Mouse (Mus musculus): Measurements from ENCODE around the gene Dip2c. TPM values are rescaled to one million over a fixed set of nuclear protein-coding genes. Genes with fewer than 3 reads are reported as not detected.

Gene Dip2c
- polyA plus RNA-seq, 1 experiment from 2014 or later, result 2.3 TPM

DNA sequence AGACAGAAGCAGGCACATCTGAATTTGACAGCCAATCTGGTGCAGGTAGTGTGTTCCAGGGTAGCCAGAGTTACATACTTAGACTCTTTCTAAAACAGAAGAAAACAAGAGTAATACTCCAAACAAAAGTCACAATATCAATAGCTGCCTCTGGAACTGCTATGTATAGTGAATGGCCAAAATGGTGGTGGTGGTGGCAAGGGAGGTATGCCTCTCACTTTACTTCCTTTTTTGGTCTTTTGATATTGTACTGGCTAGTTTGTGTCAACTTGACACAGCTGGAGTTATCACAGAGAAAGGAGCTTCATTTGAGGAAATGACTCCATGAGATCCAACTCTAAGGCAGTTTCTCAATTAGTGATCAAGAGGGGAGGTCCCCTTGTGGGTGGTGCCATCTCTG, 148.1 kb downstream of the Dip2c start:
- H3K9ac ChIP-seq (ENCODE audit: low read depth, low read length), result no peak overlapping the region
- H3K4me1 ChIP-seq (ENCODE audit: control insufficient read depth, insufficient read depth, low read length), result no peaks in the 10 kb centered on the region
- no peaks in the 10 kb centered on the region for H3K9me3 ChIP-seq (ENCODE audit: control insufficient read depth, low read length)
- no peak overlapping the region for H3K27ac ChIP-seq (ENCODE audit: low read length)
- no peaks in the 10 kb centered on the region for H3K27me3 ChIP-seq (replicated peaks; ENCODE audit: control insufficient read depth, insufficient read depth, low read length)
- no peak overlapping the region for H3K4me3 ChIP-seq (ENCODE audit: low read length)
- H3K36me3 ChIP-seq (ENCODE audit: control insufficient read depth, insufficient read depth, low read length), result no peaks in the 10 kb centered on the region
- no peak for ATAC-seq
- no peak overlapping the region for H3K4me2 ChIP-seq (ENCODE audit: low read depth, low read length)

DNA sequence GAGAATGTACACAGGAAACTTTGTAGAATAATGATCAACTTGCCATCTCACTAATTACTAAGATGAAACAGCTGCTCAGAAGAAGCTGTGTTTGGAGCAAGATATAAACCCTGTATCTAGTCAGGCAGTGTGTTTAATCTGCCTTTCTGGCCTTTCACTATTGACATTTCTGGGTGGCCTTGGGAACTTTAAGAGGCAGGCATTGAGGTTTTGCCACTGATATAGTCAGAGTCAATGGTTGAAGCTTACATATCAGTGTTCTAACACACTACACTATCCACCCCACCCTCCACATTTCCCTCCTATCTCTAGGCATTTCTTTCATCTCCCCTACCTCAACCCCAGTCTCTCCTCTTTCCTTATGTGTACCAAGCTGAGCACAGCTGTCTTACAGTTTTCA, 149.9 kb downstream of the Dip2c start:
- H3K36me3 ChIP-seq (ENCODE audit: control insufficient read depth, insufficient read depth, low read length), result no peaks in the 10 kb centered on the region
- H3K9ac ChIP-seq (ENCODE audit: low read depth, low read length), result no peak overlapping the region
- H3K27me3 ChIP-seq (replicated peaks; ENCODE audit: control insufficient read depth, insufficient read depth, low read length), result no peaks in the 10 kb centered on the region
- H3K4me3 ChIP-seq (ENCODE audit: low read length), result no peak overlapping the region
- H3K9me3 ChIP-seq (ENCODE audit: control insufficient read depth, low read length), result no peaks in the 10 kb centered on the region
- no peak for ATAC-seq
- no peaks in the 10 kb centered on the region for H3K4me1 ChIP-seq (ENCODE audit: control insufficient read depth, insufficient read depth, low read length)
- no peak overlapping the region for H3K4me2 ChIP-seq (ENCODE audit: low read depth, low read length)
- H3K27ac ChIP-seq (ENCODE audit: low read length), result no peak overlapping the region

DNA sequence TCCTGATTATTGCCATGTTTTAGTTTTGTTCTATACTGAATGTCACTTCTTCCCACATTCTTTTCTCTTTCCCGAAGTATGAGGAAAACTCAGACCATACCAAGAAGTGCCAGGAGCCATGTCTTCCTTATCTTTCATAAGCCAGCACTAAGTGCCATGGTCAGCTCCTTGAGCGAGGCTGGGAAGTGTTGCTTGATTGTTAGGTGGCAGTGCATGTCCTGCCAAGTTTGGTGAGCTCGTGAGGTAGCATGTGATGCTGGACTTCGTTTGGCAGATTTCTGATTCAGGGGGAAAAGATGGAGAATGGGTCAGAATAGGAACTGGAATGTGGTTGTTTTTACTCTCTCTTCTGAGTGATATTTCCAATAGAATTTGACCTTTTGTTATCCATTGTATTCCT, 150.5 kb downstream of the Dip2c start:
- Histone ChIP-seq H3K9ac (ENCODE audit: low read depth, low read length) (no peak overlapping the region), H3K4me3 (ENCODE audit: low read length) (no peak overlapping the region), H3K36me3 (ENCODE audit: control insufficient read depth, insufficient read depth, low read length) (no peaks in the 10 kb centered on the region), H3K4me1 (ENCODE audit: control insufficient read depth, insufficient read depth, low read length) (no peaks in the 10 kb centered on the region), H3K27ac (ENCODE audit: low read length) (no peak overlapping the region), H3K9me3 (ENCODE audit: control insufficient read depth, low read length) (no peaks in the 10 kb centered on the region), H3K4me2 (ENCODE audit: low read depth, low read length) (no peak overlapping the region), H3K27me3 (replicated peaks; ENCODE audit: control insufficient read depth, insufficient read depth, low read length) (no peaks in the 10 kb centered on the region)
- ATAC-seq, result no peak
- WGBS, result 69% methylated on average over 4 of the region's 4 CpGs

DNA sequence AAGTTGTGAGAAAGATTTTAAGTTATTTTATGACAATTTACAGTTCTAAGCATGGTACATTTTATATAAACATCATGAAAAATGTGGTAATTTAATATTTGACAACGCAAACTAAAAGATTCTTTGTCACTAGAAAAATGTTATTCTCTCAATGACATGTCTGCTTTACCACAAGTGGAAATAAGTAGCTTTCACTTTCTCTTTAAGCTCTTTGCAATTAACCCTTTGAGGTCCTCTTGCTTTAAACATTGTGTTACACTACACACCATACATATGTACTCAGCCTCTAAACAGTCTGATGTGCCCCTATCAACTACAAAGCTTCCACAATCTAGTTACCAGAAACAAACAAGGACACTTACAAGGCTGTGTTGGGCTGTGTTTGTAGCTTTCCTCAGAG, 153.6 kb downstream of the Dip2c start:
- no peaks in the 10 kb centered on the region for H3K9me3 ChIP-seq (ENCODE audit: control insufficient read depth, low read length)
- no peaks in the 10 kb centered on the region for H3K4me1 ChIP-seq (ENCODE audit: control insufficient read depth, insufficient read depth, low read length)
- no peaks in the 10 kb centered on the region for H3K27me3 ChIP-seq (replicated peaks; ENCODE audit: control insufficient read depth, insufficient read depth, low read length)
- 64% methylated on average over 1 of the region's 1 CpGs for WGBS
- no peak for ATAC-seq
- H3K36me3 ChIP-seq (ENCODE audit: control insufficient read depth, insufficient read depth, low read length), result no peaks in the 10 kb centered on the region
- H3K4me3 ChIP-seq (ENCODE audit: low read length), result no peak overlapping the region
- no peak overlapping the region for H3K27ac ChIP-seq (ENCODE audit: low read length)
- no peak overlapping the region for H3K4me2 ChIP-seq (ENCODE audit: low read depth, low read length)
- H3K9ac ChIP-seq (ENCODE audit: low read depth, low read length), result no peak overlapping the region

DNA sequence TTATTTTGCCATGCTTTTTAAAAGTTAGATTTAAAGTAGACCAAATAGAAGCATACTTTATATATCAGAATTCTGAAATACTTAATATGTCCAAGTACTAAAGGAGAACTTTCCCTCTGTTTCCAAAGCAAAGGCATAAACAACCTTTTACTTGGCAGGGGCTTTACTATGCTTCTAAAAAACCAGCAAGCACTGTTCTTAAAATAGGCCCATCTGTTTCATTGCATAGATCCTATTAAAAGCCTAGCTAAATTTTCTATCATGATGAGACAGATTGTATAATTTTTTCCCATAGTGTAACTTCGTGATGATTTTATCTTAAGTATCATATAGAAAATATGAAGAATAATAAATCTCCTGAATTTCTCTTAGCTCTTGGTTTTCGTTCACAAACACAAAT, 154.4 kb downstream of the Dip2c start:
- Histone ChIP-seq H3K36me3 (ENCODE audit: control insufficient read depth, insufficient read depth, low read length) (no peaks in the 10 kb centered on the region), H3K4me1 (ENCODE audit: control insufficient read depth, insufficient read depth, low read length) (no peaks in the 10 kb centered on the region), H3K9me3 (ENCODE audit: control insufficient read depth, low read length) (no peaks in the 10 kb centered on the region), H3K27ac (ENCODE audit: low read length) (no peak overlapping the region), H3K4me3 (ENCODE audit: low read length) (no peak overlapping the region), H3K4me2 (ENCODE audit: low read depth, low read length) (no peak overlapping the region), H3K9ac (ENCODE audit: low read depth, low read length) (no peak overlapping the region), H3K27me3 (replicated peaks; ENCODE audit: control insufficient read depth, insufficient read depth, low read length) (no peaks in the 10 kb centered on the region)
- 76% methylated on average over 2 of the region's 2 CpGs for WGBS
- ATAC-seq, result no peak

DNA sequence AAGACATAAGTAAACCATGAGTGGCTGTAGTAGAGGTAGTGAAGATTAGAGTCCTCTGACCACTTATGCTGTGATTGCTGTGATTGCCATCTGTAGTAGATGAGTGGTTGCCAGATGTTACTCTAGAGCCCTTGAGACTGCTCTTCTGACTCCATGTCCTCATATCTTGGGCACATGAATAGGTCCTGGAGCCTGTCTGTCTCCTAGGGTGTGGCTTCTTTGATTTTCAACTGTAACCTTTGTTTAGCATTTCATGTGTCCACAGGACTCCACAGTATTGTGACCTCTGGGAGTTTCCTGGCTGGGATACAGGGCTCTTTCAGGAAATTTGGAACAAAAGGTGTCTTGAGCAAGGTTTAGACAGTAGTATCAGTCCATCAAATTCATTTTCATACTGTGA, 155.1 kb downstream of the Dip2c start:
- Histone ChIP-seq H3K27me3 (replicated peaks; ENCODE audit: control insufficient read depth, insufficient read depth, low read length) (no peaks in the 10 kb centered on the region), H3K4me3 (ENCODE audit: low read length) (no peak overlapping the region), H3K9ac (ENCODE audit: low read depth, low read length) (no peak overlapping the region), H3K27ac (ENCODE audit: low read length) (no peak overlapping the region), H3K36me3 (ENCODE audit: control insufficient read depth, insufficient read depth, low read length) (no peaks in the 10 kb centered on the region), H3K4me2 (ENCODE audit: low read depth, low read length) (no peak overlapping the region), H3K4me1 (ENCODE audit: control insufficient read depth, insufficient read depth, low read length) (no peaks in the 10 kb centered on the region), H3K9me3 (ENCODE audit: control insufficient read depth, low read length) (no peaks in the 10 kb centered on the region)
- no peak for ATAC-seq

DNA sequence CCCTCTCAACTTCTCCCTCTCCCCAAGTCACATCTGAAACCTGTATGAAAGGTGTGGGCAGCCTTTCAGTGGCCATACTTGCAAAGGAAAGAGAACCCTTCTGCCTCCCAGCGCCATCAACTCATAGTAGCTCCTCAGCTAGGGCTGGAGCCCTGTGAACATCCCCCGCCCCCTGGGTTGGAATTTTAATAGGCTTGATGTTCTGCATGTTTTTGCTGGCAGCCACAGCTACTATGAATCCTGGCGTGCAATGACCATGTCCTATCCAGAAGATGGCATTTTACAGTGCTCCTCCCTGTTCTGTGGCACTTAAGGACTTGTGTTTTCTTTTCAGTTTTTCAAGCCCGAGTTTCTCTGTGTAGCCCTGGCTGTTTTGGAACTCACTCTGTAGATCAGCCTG, 166.7 kb downstream of the Dip2c start:
- Histone ChIP-seq H3K9me3 (ENCODE audit: control insufficient read depth, low read length) (no peaks in the 10 kb centered on the region; the same call in 1 of the 2 replicates), H3K4me3 (ENCODE audit: low read length) (no peak overlapping the region), H3K27ac (ENCODE audit: low read length) (no peak overlapping the region), H3K36me3 (ENCODE audit: control insufficient read depth, insufficient read depth, low read length) (no peaks in the 10 kb centered on the region), H3K4me1 (ENCODE audit: control insufficient read depth, insufficient read depth, low read length) (peaks cover 4% of the 10 kb centered on the region), H3K9ac (ENCODE audit: low read depth, low read length) (no peak overlapping the region), H3K4me2 (ENCODE audit: low read depth, low read length) (no peak overlapping the region), H3K27me3 (replicated peaks; ENCODE audit: control insufficient read depth, insufficient read depth, low read length) (no peaks in the 10 kb centered on the region)
- ATAC-seq, result no peak
- 89% methylated on average over 4 of the region's 4 CpGs for WGBS

DNA sequence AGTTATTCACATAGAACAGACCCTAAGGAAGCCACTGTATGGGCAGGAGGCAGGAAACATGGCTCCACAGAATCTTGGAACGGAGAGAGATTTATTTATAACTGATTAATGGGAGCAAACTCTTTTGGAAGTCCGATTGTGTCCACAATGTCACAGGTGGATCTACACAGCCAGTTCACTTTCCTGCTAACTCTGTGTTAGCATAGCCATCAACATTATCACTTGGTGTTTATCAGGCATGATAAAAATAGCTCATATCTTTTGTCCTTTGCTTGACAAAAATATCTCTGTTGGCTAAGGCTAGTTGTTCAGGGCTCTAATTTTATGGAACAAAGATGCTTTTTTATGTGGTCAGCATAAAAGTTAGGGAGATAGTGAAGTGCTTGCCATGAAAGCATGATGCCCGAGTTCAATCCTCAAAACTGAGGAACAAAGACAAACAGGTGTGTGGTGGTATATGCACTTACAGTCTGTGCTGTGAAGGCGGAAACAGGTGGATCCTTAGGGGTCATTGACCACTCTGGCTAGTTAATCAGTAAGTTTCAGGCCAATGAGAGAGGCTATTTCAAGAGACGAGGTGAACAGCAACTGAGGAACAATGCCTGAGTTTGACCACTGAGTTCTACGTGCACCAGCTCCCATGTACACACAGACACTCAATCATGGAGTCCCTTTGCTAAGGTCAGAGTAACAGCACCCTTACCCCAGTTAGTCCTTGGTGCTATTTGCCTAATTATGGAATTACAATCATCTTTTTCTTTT, 169.4 kb downstream of the Dip2c start:
- H3K9ac ChIP-seq (ENCODE audit: low read depth, low read length), result no peak overlapping the region
- WGBS, result 56% methylated on average over 6 of the region's 6 CpGs
- peak; percentile 86 for ATAC-seq

DNA sequence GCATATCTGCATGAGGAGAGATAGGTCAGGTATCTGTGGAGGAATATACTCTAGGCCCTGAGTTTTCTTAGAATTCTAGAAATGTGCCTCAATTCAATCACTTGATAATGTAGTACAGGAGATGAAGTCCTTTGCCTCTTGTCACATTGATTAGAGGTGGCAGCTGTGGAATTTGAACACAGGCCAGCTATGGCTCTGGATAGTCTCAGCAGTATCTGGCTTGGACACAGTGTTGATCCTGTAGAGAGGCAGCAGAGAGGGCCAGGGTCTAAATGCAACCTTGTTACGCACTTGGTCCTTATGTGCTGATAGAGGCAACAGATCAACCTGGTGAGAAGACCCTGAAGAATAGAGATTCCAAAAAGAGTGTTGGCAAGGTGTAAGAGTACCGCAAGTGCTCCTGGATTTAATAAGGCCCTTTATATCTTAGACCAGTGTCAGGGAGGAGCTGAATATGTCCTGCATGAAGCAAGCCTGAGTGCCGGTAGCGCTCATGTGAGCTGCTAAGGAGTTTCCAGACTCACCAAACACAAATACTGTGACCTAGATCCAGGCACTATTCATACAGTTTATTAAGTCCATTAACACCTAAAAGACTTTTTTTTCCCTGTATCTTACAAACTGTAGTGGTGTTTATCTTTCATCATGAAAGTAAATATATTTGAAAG, 170.3 kb downstream of the Dip2c start:
- 79% methylated on average over 4 of the region's 4 CpGs for WGBS
- no peaks in the 10 kb centered on the region for H3K27me3 ChIP-seq (replicated peaks; ENCODE audit: control insufficient read depth, insufficient read depth, low read length)
- H3K4me3 ChIP-seq (ENCODE audit: low read length), result no peak overlapping the region
- no peaks in the 10 kb centered on the region for H3K9me3 ChIP-seq (ENCODE audit: control insufficient read depth, low read length)
- H3K9ac ChIP-seq (ENCODE audit: low read depth, low read length), result no peak overlapping the region
- ATAC-seq, result peak; percentile 63; the same call in 1 of the 2 replicates
- H3K36me3 ChIP-seq (ENCODE audit: control insufficient read depth, insufficient read depth, low read length), result no peaks in the 10 kb centered on the region
- no peak overlapping the region for H3K4me2 ChIP-seq (ENCODE audit: low read depth, low read length)
- no peak overlapping the region for H3K27ac ChIP-seq (ENCODE audit: low read length)
- H3K4me1 ChIP-seq (ENCODE audit: control insufficient read depth, insufficient read depth, low read length), result peaks cover 4% of the 10 kb centered on the region

More for the DNA sequence above, 169.4 kb downstream of the Dip2c start:
- H3K27ac ChIP-seq (ENCODE audit: low read length), result no peak overlapping the region
- H3K4me1 ChIP-seq (ENCODE audit: control insufficient read depth, insufficient read depth, low read length), result peaks cover 4% of the 10 kb centered on the region
- no peak overlapping the region for H3K4me2 ChIP-seq (ENCODE audit: low read depth, low read length)
- H3K4me3 ChIP-seq (ENCODE audit: low read length), result no peak overlapping the region
- no peaks in the 10 kb centered on the region; the same call in 1 of the 2 replicates for H3K9me3 ChIP-seq (ENCODE audit: control insufficient read depth, low read length)
- no peaks in the 10 kb centered on the region for H3K27me3 ChIP-seq (replicated peaks; ENCODE audit: control insufficient read depth, insufficient read depth, low read length)
- H3K36me3 ChIP-seq (ENCODE audit: control insufficient read depth, insufficient read depth, low read length), result no peaks in the 10 kb centered on the region
